Mouse (Mus musculus): ENCODE measurements around the gene Myo1f. TPM values are rescaled to one million over a fixed set of nuclear protein-coding genes. Genes with fewer than 3 reads are reported as not detected.

The Myo1f gene
- polyA plus RNA-seq, 1 experiment from 2014 or later, result 3.8 TPM

GRCm38 (mm10) chr17:33649781-33650475 is 94.4 kb downstream of the Myo1f start:
- Histone ChIP-seq H3K27me3 (ENCODE audit: control insufficient read depth, insufficient read depth, low read length) (no peaks in the 10 kb centered on the region), H3K36me3 (ENCODE audit: control insufficient read depth, insufficient read depth) (peaks cover 80% of the 10 kb centered on the region), H3K4me3 (ENCODE audit: low read length) (no peak overlapping the region), H3K4me2 (ENCODE audit: low read depth, low read length) (no peak overlapping the region), H3K27ac (ENCODE audit: low read length) (no peak overlapping the region), H3K9me3 (replicated peaks; ENCODE audit: control insufficient read depth, low read length) (no peaks in the 10 kb centered on the region), H3K4me1 (ENCODE audit: control insufficient read depth, insufficient read depth, low read length) (0 out of 2 replicates have a peak, but pooled peaks cover 4% of the 10 kb centered on the region), H3K9ac (ENCODE audit: low read length) (no peak overlapping the region)
- ATAC-seq (replicated peaks; ENCODE audit: extremely low read depth, insufficient read depth, low FRiP score), result no peak
- WGBS, result 97% methylated on average over 34 of the region's 34 CpGs

Other genes starting within 250 kb of the Myo1f start
- gene Zfp81, start 196.8 kb upstream of the Myo1f start, polyA plus RNA-seq (2015; fragmentation: Nextera tagmentation; extraction: Ambion mirVana), result 6.3 and 6.5 TPM in 2 replicates
- 6.7 and 7.9 TPM in 2 replicates for gene Zfp101, start 161.1 kb upstream of the Myo1f start, polyA plus RNA-seq (2015; fragmentation: Nextera tagmentation; extraction: Ambion mirVana)
- gene Actl9, start 122.8 kb upstream of the Myo1f start, polyA plus RNA-seq (2015; fragmentation: Nextera tagmentation; extraction: Ambion mirVana), result not detected in 2 replicates
- 31.5 and 43.8 TPM in 2 replicates for gene Adamts10, start 31.5 kb upstream of the Myo1f start, polyA plus RNA-seq (2015; fragmentation: Nextera tagmentation; extraction: Ambion mirVana)
- gene Zfp414, start 73.4 kb downstream of the Myo1f start, polyA plus RNA-seq (2015; fragmentation: Nextera tagmentation; extraction: Ambion mirVana), result 25.8 and 28.7 TPM in 2 replicates
- gene Pram1, start 82.3 kb downstream of the Myo1f start, polyA plus RNA-seq (2015; fragmentation: Nextera tagmentation; extraction: Ambion mirVana), result 0.41 and 0.49 TPM in 2 replicates
- gene Hnrnpm, start 131.2 kb downstream of the Myo1f start, polyA plus RNA-seq (2015; fragmentation: Nextera tagmentation; extraction: Ambion mirVana), result 192 and 225 TPM in 2 replicates
- gene March2, start 163.0 kb downstream of the Myo1f start, polyA plus RNA-seq (2015; fragmentation: Nextera tagmentation; extraction: Ambion mirVana), result 96.0 and 100 TPM in 2 replicates
- 278 and 304 TPM in 2 replicates for gene Rab11b, start 204.8 kb downstream of the Myo1f start, polyA plus RNA-seq (2015; fragmentation: Nextera tagmentation; extraction: Ambion mirVana)
- 16.4 and 20.5 TPM in 2 replicates for gene Angptl4, start 226.1 kb downstream of the Myo1f start, polyA plus RNA-seq (2015; fragmentation: Nextera tagmentation; extraction: Ambion mirVana)